Mouse (Mus musculus): ENCODE data around the gene Fam124a.

GRCm38 (mm10) chr14:62512845-62513244 lies 42.7 kb upstream of the Fam124a start:
- no peak for TF ChIP-seq GATA1 (IDR thresholded peaks at IDR 0.05; ENCODE audit: low read length)
- TF ChIP-seq TAL1 (IDR thresholded peaks at IDR 0.05; ENCODE audit: low read length), result no peak
